Mouse (Mus musculus): ENCODE results near the gene Cd163l1.

DNA sequence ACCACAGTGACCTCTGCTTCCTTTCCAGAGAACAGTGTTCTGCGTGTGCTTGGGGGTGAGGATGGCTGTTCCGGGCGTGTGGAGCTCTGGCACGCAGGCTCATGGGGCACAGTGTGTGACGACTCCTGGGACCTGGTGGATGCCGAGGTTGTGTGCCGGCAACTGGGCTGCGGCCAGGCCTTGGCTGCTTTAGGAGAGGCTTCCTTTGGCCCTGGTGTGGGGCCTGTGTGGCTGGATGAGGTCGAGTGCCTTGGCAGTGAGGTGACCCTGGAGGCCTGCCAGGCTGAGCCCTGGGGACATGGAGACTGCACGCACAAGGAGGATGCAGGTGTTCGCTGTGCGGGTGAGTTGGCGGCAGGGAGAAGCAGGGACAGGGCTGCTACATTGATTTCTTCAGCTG lies 10.4 kb downstream of the Cd163l1 start:
- TF ChIP-seq CTCF (conservative IDR thresholded peaks at IDR 0.05; ENCODE audit: insufficient read depth, insufficient read length, low read depth, low read length): no peak
- no peak for TF ChIP-seq POLR2A (IDR thresholded peaks at IDR 0.05; ENCODE audit: low read depth, low read length)
